Mouse (Mus musculus) stomach, embryonic 15.5 days (tissue): ENCODE measurements around the gene Pptc7. TPM values are rescaled to one million over a fixed set of nuclear protein-coding genes. Genes with fewer than 3 reads are reported as not detected.

ENCODE experiments used
- ATAC-seq: fragments of 200-750 bp; cut with Nextera tagmentation; 2 replicates; pipeline ENCODE4 v1.8.0; 2017; ENCODE audit warnings: low read depth, moderate number of reproducible peaks, moderate TSS enrichment; ENCODE audit not compliant: insufficient read depth, low FRiP score
- H3K27ac ChIP-seq: fragments of 300-500 bp; sonication (generic); 2 replicates; pipeline ENCODE4 v1.5.1; 2015; ENCODE audit warnings: mild to moderate bottlenecking, inconsistent platforms
- H3K27me3 ChIP-seq: fragments of 300-500 bp; sonication (generic); replicated peaks from 2 replicates; pipeline ENCODE4 v1.6.1; 2015; ENCODE audit warnings: inconsistent platforms
- H3K36me3 ChIP-seq: fragments of 300-500 bp; sonication (generic); 2 replicates; pipeline ENCODE4 v1.6.1; 2015; ENCODE audit warnings: inconsistent platforms
- H3K4me1 ChIP-seq: fragments of 300-500 bp; sonication (generic); 2 replicates; pipeline ENCODE4 v1.6.1; 2015; ENCODE audit warnings: inconsistent platforms
- H3K4me2 ChIP-seq: fragments of 300-500 bp; sonication (generic); 2 replicates; pipeline ENCODE4 v1.6.1; 2015; ENCODE audit warnings: mild to moderate bottlenecking, inconsistent platforms
- H3K4me3 ChIP-seq: fragments of 300-500 bp; sonication (generic); replicated peaks from 2 replicates; pipeline ENCODE4 v1.5.1; 2015; ENCODE audit warnings: inconsistent platforms
- H3K9ac ChIP-seq: fragments of 300-500 bp; sonication (generic); 2 replicates; pipeline ENCODE4 v1.6.1; 2015; ENCODE audit warnings: inconsistent platforms
- H3K9me3 ChIP-seq: fragments of 300-500 bp; sonication (generic); 2 replicates; pipeline ENCODE4 v1.6.1; 2016; ENCODE audit warnings: inconsistent platforms
- WGBS: fragments of 180-500 bp; shearing (Covaris S2); methylation state at CpG from one replicate; pipeline ENCODE4 v1.1.7; 2015; 5-methylcytosine and 5-hydroxymethylcytosine counted together
- polyA plus RNA-seq: library from polyadenylated mRNA; unstranded; fragments of >200 nt; fragmentation: Nextera tagmentation; extraction: Ambion mirVana; gene quantifications from 2 replicates; pipeline ENCODE4 v1.2.1, GENCODE M21; 2015

Pptc7 gene
- polyA plus RNA-seq, 1 experiment from 2014 or later: 10.6 TPM

- Histone ChIP-seq H3K27ac (no peak overlapping the region), H3K36me3 (no peaks in the 10 kb centered on the region), H3K4me3 (no peak overlapping the region), H3K27me3 (no peaks in the 10 kb centered on the region), H3K4me2 (no peak overlapping the region), H3K9me3 (no peaks in the 10 kb centered on the region), H3K9ac (no peak overlapping the region), H3K4me1 (peaks cover 38% of the 10 kb centered on the region)
- WGBS: 73% methylated on average over 4 of the region's 4 CpGs
- ATAC-seq: no peak
Measured at GRCm38 (mm10) chr5:122288147-122288811, 4.1 kb downstream of the Pptc7 start.

GRCm38 (mm10) chr5:122291149-122291548 lies 7.0 kb downstream of the Pptc7 start:
- Histone ChIP-seq H3K4me1 (peaks cover 43% of the 10 kb centered on the region), H3K4me2 (0 out of 2 replicates have a peak overlapping the region, but pooled peaks have one; percentile 8), H3K9ac (no peak overlapping the region), H3K36me3 (no peaks in the 10 kb centered on the region), H3K9me3 (no peaks in the 10 kb centered on the region), H3K27me3 (no peaks in the 10 kb centered on the region), H3K4me3 (no peak overlapping the region), H3K27ac (peak overlapping the region; percentile 69)
- 53% methylated on average over 6 of the region's 6 CpGs for WGBS
- no peak for ATAC-seq

- H3K9ac ChIP-seq: no peak overlapping the region
- ATAC-seq: peak; percentile 71
- H3K4me2 ChIP-seq: peak overlapping the region; percentile 8
- H3K4me3 ChIP-seq: no peak overlapping the region
- no peaks in the 10 kb centered on the region for H3K27me3 ChIP-seq
- no peaks in the 10 kb centered on the region for H3K9me3 ChIP-seq
- H3K36me3 ChIP-seq: no peaks in the 10 kb centered on the region
- H3K4me1 ChIP-seq: peaks cover 39% of the 10 kb centered on the region
- 57% methylated on average over 17 of the region's 17 CpGs for WGBS
- H3K27ac ChIP-seq: peak overlapping the region; percentile 69
Measured at GRCm38 (mm10) chr5:122291553-122292339, 7.6 kb downstream of the Pptc7 start.

GRCm38 (mm10) chr5:122293131-122293530 lies 9.0 kb downstream of the Pptc7 start:
- H3K9me3 ChIP-seq: no peaks in the 10 kb centered on the region
- H3K27ac ChIP-seq: peak overlapping the region; percentile 69
- peaks cover 38% of the 10 kb centered on the region for H3K4me1 ChIP-seq
- H3K9ac ChIP-seq: no peak overlapping the region
- 56% methylated on average over 6 of the region's 6 CpGs for WGBS
- no peaks in the 10 kb centered on the region for H3K36me3 ChIP-seq
- no peak overlapping the region for H3K4me2 ChIP-seq
- no peaks in the 10 kb centered on the region for H3K27me3 ChIP-seq
- no peak for ATAC-seq
- no peak overlapping the region for H3K4me3 ChIP-seq

GRCm38 (mm10) chr5:122294219-122294735 lies 10.1 kb downstream of the Pptc7 start:
- no peak overlapping the region for H3K4me2 ChIP-seq
- H3K27me3 ChIP-seq: no peaks in the 10 kb centered on the region
- WGBS: 90% methylated on average over 3 of the region's 3 CpGs
- no peak overlapping the region for H3K4me3 ChIP-seq
- peaks cover 35% of the 10 kb centered on the region for H3K4me1 ChIP-seq
- ATAC-seq: no peak
- H3K27ac ChIP-seq: no peak overlapping the region
- no peaks in the 10 kb centered on the region for H3K36me3 ChIP-seq
- no peak overlapping the region for H3K9ac ChIP-seq
- H3K9me3 ChIP-seq: no peaks in the 10 kb centered on the region

GRCm38 (mm10) chr5:122295113-122295935 lies 11.2 kb downstream of the Pptc7 start:
- Histone ChIP-seq H3K9ac (no peak overlapping the region), H3K4me2 (no peak overlapping the region), H3K4me3 (no peak overlapping the region), H3K36me3 (no peaks in the 10 kb centered on the region), H3K27me3 (no peaks in the 10 kb centered on the region), H3K27ac (peak overlapping the region; percentile 46), H3K4me1 (peaks cover 35% of the 10 kb centered on the region), H3K9me3 (no peaks in the 10 kb centered on the region)
- ATAC-seq: peak; percentile 64
- WGBS: 67% methylated on average over 14 of the region's 14 CpGs

GRCm38 (mm10) chr5:122300071-122300518 lies 15.9 kb downstream of the Pptc7 start:
- no peak overlapping the region for H3K4me3 ChIP-seq
- 80% methylated on average over 6 of the region's 6 CpGs for WGBS
- H3K36me3 ChIP-seq: no peaks in the 10 kb centered on the region
- H3K4me2 ChIP-seq: no peak overlapping the region
- no peaks in the 10 kb centered on the region for H3K27me3 ChIP-seq
- no peak overlapping the region for H3K9ac ChIP-seq
- ATAC-seq: no peak
- peaks cover 30% of the 10 kb centered on the region for H3K4me1 ChIP-seq
- no peak overlapping the region for H3K27ac ChIP-seq
- no peaks in the 10 kb centered on the region for H3K9me3 ChIP-seq

GRCm38 (mm10) chr5:122302810-122303745 lies 18.9 kb downstream of the Pptc7 start:
- Histone ChIP-seq H3K27ac (peak overlapping the region; percentile 69; the same call in 1 of the 2 replicates), H3K4me2 (no peak overlapping the region)
- ATAC-seq: peak; percentile 58; the same call in 1 of the 2 replicates

GRCm38 (mm10) chr5:122303937-122304336 lies 19.8 kb downstream of the Pptc7 start:
- Histone ChIP-seq H3K9ac (no peak overlapping the region), H3K9me3 (no peaks in the 10 kb centered on the region), H3K4me1 (peaks cover 30% of the 10 kb centered on the region), H3K4me3 (no peak overlapping the region), H3K4me2 (no peak overlapping the region), H3K27ac (peak overlapping the region; percentile 69), H3K36me3 (no peaks in the 10 kb centered on the region; the same call in 1 of the 2 replicates), H3K27me3 (no peaks in the 10 kb centered on the region)
- ATAC-seq: no peak
- 67% methylated on average over 7 of the region's 7 CpGs for WGBS

More at GRCm38 (mm10) chr5:122302810-122303745, 18.9 kb downstream of the Pptc7 start:
- Histone ChIP-seq H3K4me1 (peaks cover 30% of the 10 kb centered on the region), H3K36me3 (no peaks in the 10 kb centered on the region), H3K9ac (no peak overlapping the region), H3K4me3 (no peak overlapping the region), H3K9me3 (no peaks in the 10 kb centered on the region), H3K27me3 (no peaks in the 10 kb centered on the region)
- 62% methylated on average over 17 of the region's 17 CpGs for WGBS

GRCm38 (mm10) chr5:122304541-122304940 lies 20.4 kb downstream of the Pptc7 start:
- peaks cover 30% of the 10 kb centered on the region for H3K4me1 ChIP-seq
- WGBS: 52% methylated on average over 6 of the region's 6 CpGs
- peak overlapping the region; percentile 69 for H3K27ac ChIP-seq
- no peaks in the 10 kb centered on the region; the same call in 1 of the 2 replicates for H3K36me3 ChIP-seq
- no peak for ATAC-seq
- H3K9ac ChIP-seq: no peak overlapping the region
- no peak overlapping the region for H3K4me3 ChIP-seq
- no peaks in the 10 kb centered on the region for H3K9me3 ChIP-seq
- no peak overlapping the region for H3K4me2 ChIP-seq
- no peaks in the 10 kb centered on the region for H3K27me3 ChIP-seq
